Mouse (Mus musculus): ENCODE data around the gene Olfr763.

DNA sequence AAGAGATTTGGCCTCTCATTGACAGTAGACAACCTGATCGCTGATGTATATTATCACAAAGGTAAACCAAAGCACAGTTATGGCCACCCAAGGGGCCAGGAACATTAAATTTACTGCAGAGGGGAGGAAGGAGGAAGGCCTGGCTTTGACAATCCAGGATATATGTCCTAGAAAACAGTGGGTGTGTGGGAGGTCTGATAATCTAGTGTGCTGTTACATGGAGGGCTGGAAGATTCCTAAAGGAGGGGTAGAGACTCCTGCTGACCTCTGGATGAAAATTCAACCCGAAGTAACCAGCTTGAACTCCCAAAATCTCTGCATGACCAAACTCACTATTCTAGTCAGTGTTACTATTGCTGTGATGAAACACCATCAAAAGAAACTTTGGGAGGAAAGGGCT, 17.8 kb downstream of the Olfr763 start:
- TF ChIP-seq POLR2A (IDR thresholded peaks at IDR 0.05; ENCODE audit: insufficient read length, low read depth) (no peak), E2F4 (IDR thresholded peaks at IDR 0.05; ENCODE audit: insufficient read depth) (no peak), POLR2AphosphoS2 (IDR thresholded peaks at IDR 0.05; ENCODE audit: insufficient read length, low read depth) (no peak), USF1 (IDR thresholded peaks at IDR 0.05; ENCODE audit: low read depth) (no peak), MAX (IDR thresholded peaks at IDR 0.05; ENCODE audit: low read depth) (no peak), REST (IDR thresholded peaks at IDR 0.05; ENCODE audit: insufficient read depth, insufficient read length) (no peak), SRF (IDR thresholded peaks at IDR 0.05; ENCODE audit: control insufficient read depth, insufficient read length, low read depth) (no peak), MYOD1 (IDR thresholded peaks at IDR 0.05; ENCODE audit: control insufficient read depth in 1 of 3, insufficient read length in 2 of 3, low read depth in 2 of 3) (no peak), TCF3 (IDR thresholded peaks at IDR 0.05; ENCODE audit: insufficient read length, low read depth) (no peak), MYOG (IDR thresholded peaks at IDR 0.05; ENCODE audit: control insufficient read depth in 1 of 3, insufficient read depth in 1 of 3, insufficient read length in 2 of 3, low read depth in 2 of 3) (no peak), CEBPB (IDR thresholded peaks at IDR 0.05; ENCODE audit: insufficient read depth, poor library complexity, severe bottlenecking) (no peak), TCF12 (IDR thresholded peaks at IDR 0.05; ENCODE audit: insufficient read depth, poor library complexity, severe bottlenecking) (no peak)
